ENCODE assay signal across 1 mouse cellular context in genomic region chr15:78263286-78263685, GRCm38 (mm10).
TF ChIP-seq lines count a peak whose summit lies in the region.

No protein-coding gene starts in this region.

TF ChIP-seq in CH12.LX, 34 proteins besides CTCF, POLR2A, EP300 and RAD21:
- TF ChIP-seq TBP (conservative IDR thresholded peaks at IDR 0.05; ENCODE audit: low read depth, low read length): no peak
- 0 out of 2 replicates have a peak, but pooled peaks have one; percentile 3 for TF ChIP-seq POLR2AphosphoS2 (IDR thresholded peaks at IDR 0.05; ENCODE audit: low read depth, low read length)
